Mouse (Mus musculus) limb, embryonic 13.5 days (tissue): ENCODE data around the gene Gimap1. TPM values are rescaled to one million over a fixed set of nuclear protein-coding genes. Genes with fewer than 3 reads are reported as not detected.

Experiments
- ATAC-seq: fragments of 200-750 bp; cut with Nextera tagmentation; 2 replicates; pipeline ENCODE4 v1.8.0; 2017; ENCODE audit warnings: low read depth, moderate number of reproducible peaks, moderate TSS enrichment; ENCODE audit not compliant: low FRiP score
- H3K27ac ChIP-seq: fragments of 300-500 bp; sonication (generic); 2 replicates; pipeline ENCODE4 v1.5.1; 2015; ENCODE audit warnings: inconsistent platforms, mild to moderate bottlenecking, moderate library complexity
- H3K27me3 ChIP-seq: fragments of 300-500 bp; sonication (generic); 2 replicates; pipeline ENCODE4 v1.6.1; 2015; ENCODE audit warnings: mild to moderate bottlenecking, inconsistent platforms
- H3K36me3 ChIP-seq: fragments of 300-500 bp; sonication (generic); 2 replicates; pipeline ENCODE4 v1.6.1; 2015; ENCODE audit warnings: inconsistent platforms, mild to moderate bottlenecking, moderate library complexity
- H3K4me1 ChIP-seq: fragments of 300-500 bp; sonication (generic); 2 replicates; pipeline ENCODE4 v1.6.1; 2015; ENCODE audit warnings: inconsistent platforms
- H3K4me2 ChIP-seq: fragments of 300-500 bp; sonication (generic); replicated peaks from 2 replicates; pipeline ENCODE4 v1.6.1; 2015; ENCODE audit warnings: inconsistent platforms, mild to moderate bottlenecking, moderate library complexity
- H3K4me3 ChIP-seq: fragments of 300-500 bp; sonication (generic); 2 replicates; pipeline ENCODE4 v1.5.1; 2015; ENCODE audit warnings: moderate library complexity, mild to moderate bottlenecking, inconsistent platforms
- H3K9ac ChIP-seq: fragments of 300-500 bp; sonication (generic); 2 replicates; pipeline ENCODE4 v1.6.1; 2015; ENCODE audit warnings: mild to moderate bottlenecking, inconsistent platforms
- H3K9me3 ChIP-seq: fragments of 300-500 bp; sonication (generic); 2 replicates; pipeline ENCODE4 v1.6.1; 2016; ENCODE audit warnings: inconsistent platforms
- WGBS: fragments of 180-500 bp; shearing (Covaris S2); methylation state at CpG from one replicate; pipeline ENCODE4 v1.1.7; 2015; 5-methylcytosine and 5-hydroxymethylcytosine counted together
- polyA plus RNA-seq: library from polyadenylated mRNA; unstranded; fragments of >200 nt; fragmentation: Nextera tagmentation; extraction: Ambion mirVana; gene quantifications from 2 replicates; pipeline ENCODE4 v1.2.1, GENCODE M21; 2015

The Gimap1 gene
- polyA plus RNA-seq, 1 experiment from 2014 or later = 10.4 TPM

DNA sequence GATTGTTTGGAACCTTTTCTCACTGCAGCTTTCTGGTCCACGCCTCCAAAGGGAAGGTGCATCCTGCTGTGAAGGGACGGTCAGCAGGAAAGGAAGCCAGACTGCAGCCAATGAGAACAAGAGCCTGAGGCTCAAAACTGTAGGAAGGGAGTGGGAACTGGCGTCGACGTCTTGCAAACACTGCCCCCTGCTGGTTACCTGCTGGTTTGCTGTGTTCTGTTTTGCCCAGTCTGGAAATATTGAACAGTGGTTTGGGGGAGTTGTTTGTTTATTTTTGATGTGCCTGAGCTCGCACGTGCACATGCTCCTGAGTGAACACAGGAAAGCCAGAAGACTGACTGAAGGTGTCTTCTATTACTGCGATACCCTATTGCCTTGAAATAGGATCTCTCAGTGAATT lies 33.2 kb downstream of the Gimap1 start:
- 10% methylated on average over 8 of the region's 8 CpGs for WGBS

GRCm38 (mm10) chr6:48784406-48784805 lies 45.6 kb downstream of the Gimap1 start:
- H3K36me3 ChIP-seq = no peaks in the 10 kb centered on the region
- H3K4me2 ChIP-seq = no peak overlapping the region
- H3K9me3 ChIP-seq = no peaks in the 10 kb centered on the region
- H3K4me3 ChIP-seq = no peak overlapping the region
- H3K27ac ChIP-seq = no peak overlapping the region
- H3K4me1 ChIP-seq = no peaks in the 10 kb centered on the region
- no peak overlapping the region for H3K9ac ChIP-seq
- H3K27me3 ChIP-seq = no peaks in the 10 kb centered on the region
- ATAC-seq = no peak
- WGBS = 94% methylated on average over 1 of the region's 1 CpGs

More for the DNA sequence above, 33.2 kb downstream of the Gimap1 start:
- no peak overlapping the region for H3K4me2 ChIP-seq
- no peak overlapping the region for H3K4me3 ChIP-seq
- no peaks in the 10 kb centered on the region for H3K36me3 ChIP-seq
- no peak overlapping the region for H3K9ac ChIP-seq
- no peaks in the 10 kb centered on the region for H3K9me3 ChIP-seq
- no peaks in the 10 kb centered on the region for H3K27me3 ChIP-seq
- H3K27ac ChIP-seq = no peak overlapping the region
- H3K4me1 ChIP-seq = no peaks in the 10 kb centered on the region
- ATAC-seq = peak; percentile 59; the same call in 1 of the 2 replicates

GRCm38 (mm10) chr6:48785189-48785588 lies 46.3 kb downstream of the Gimap1 start:
- WGBS = 87% methylated on average over 1 of the region's 1 CpGs

GRCm38 (mm10) chr6:48785601-48786000 lies 46.7 kb downstream of the Gimap1 start:
- 74% methylated on average over 2 of the region's 2 CpGs for WGBS

More at GRCm38 (mm10) chr6:48785189-48785588, 46.3 kb downstream of the Gimap1 start:
- Histone ChIP-seq H3K4me1 (no peaks in the 10 kb centered on the region), H3K4me2 (no peak overlapping the region), H3K36me3 (no peaks in the 10 kb centered on the region), H3K27me3 (no peaks in the 10 kb centered on the region), H3K27ac (no peak overlapping the region), H3K9ac (no peak overlapping the region), H3K4me3 (no peak overlapping the region), H3K9me3 (no peaks in the 10 kb centered on the region)
- no peak for ATAC-seq

GRCm38 (mm10) chr6:48787867-48788266 lies 49.0 kb downstream of the Gimap1 start:
- no peaks in the 10 kb centered on the region for H3K9me3 ChIP-seq
- no peak for ATAC-seq
- WGBS = 83% methylated on average over 2 of the region's 2 CpGs

More at GRCm38 (mm10) chr6:48785601-48786000, 46.7 kb downstream of the Gimap1 start:
- Histone ChIP-seq H3K9ac (no peak overlapping the region), H3K9me3 (no peaks in the 10 kb centered on the region), H3K4me1 (no peaks in the 10 kb centered on the region), H3K27ac (no peak overlapping the region), H3K4me3 (no peak overlapping the region), H3K27me3 (no peaks in the 10 kb centered on the region), H3K36me3 (no peaks in the 10 kb centered on the region), H3K4me2 (no peak overlapping the region)
- ATAC-seq = no peak

More at GRCm38 (mm10) chr6:48787867-48788266, 49.0 kb downstream of the Gimap1 start:
- no peaks in the 10 kb centered on the region for H3K36me3 ChIP-seq
- H3K27ac ChIP-seq = no peak overlapping the region
- no peak overlapping the region for H3K4me2 ChIP-seq
- no peak overlapping the region for H3K4me3 ChIP-seq
- H3K27me3 ChIP-seq = no peaks in the 10 kb centered on the region
- no peak overlapping the region for H3K9ac ChIP-seq
- H3K4me1 ChIP-seq = no peaks in the 10 kb centered on the region

Other genes with a start within 250 kb of the Gimap1 start
- gene Atp6v0e2, start 201.4 kb upstream of the Gimap1 start, polyA plus RNA-seq = 9.2 and 9.3 TPM in 2 replicates
- gene Lrrc61, start 184.3 kb upstream of the Gimap1 start, polyA plus RNA-seq = 6.9 and 11.6 TPM in 2 replicates
- gene Rarres2, start 166.3 kb upstream of the Gimap1 start, polyA plus RNA-seq = 10.3 and 10.9 TPM in 2 replicates
- not detected in 2 replicates for gene Gm45021, start 149.4 kb upstream of the Gimap1 start, polyA plus RNA-seq
- gene Repin1, start 145.2 kb upstream of the Gimap1 start, polyA plus RNA-seq = 30.7 and 34.1 TPM in 2 replicates
- 0.73 TPM in 1 of 2 replicates, not detected in the other for gene Gm44965, start 145.1 kb upstream of the Gimap1 start, polyA plus RNA-seq
- gene Zfp775, start 137.0 kb upstream of the Gimap1 start, polyA plus RNA-seq = 7.2 and 7.7 TPM in 2 replicates
- 0.75 and 0.89 TPM in 2 replicates for gene AI854703, start 112.3 kb upstream of the Gimap1 start, polyA plus RNA-seq
- 0.70 and 0.86 TPM in 2 replicates for gene Gimap8, start 91.8 kb upstream of the Gimap1 start, polyA plus RNA-seq
- 7.0 and 7.7 TPM in 2 replicates for gene Gimap9, start 62.9 kb upstream of the Gimap1 start, polyA plus RNA-seq
- gene Gimap4, start 54.5 kb upstream of the Gimap1 start, polyA plus RNA-seq = 12.5 and 12.9 TPM in 2 replicates
- 18.1 and 18.5 TPM in 2 replicates for gene Gimap6, start 30.8 kb upstream of the Gimap1 start, polyA plus RNA-seq
- gene Gm28053, start 20.4 kb upstream of the Gimap1 start, polyA plus RNA-seq = 0.94 and 2.3 TPM in 2 replicates
- not detected in 2 replicates for gene Gimap7, start 20.4 kb upstream of the Gimap1 start, polyA plus RNA-seq
- 3.0 and 3.4 TPM in 2 replicates for gene Gimap5, start 7.1 kb downstream of the Gimap1 start, polyA plus RNA-seq
- not detected in 2 replicates for gene Gimap3, start 31.8 kb downstream of the Gimap1 start, polyA plus RNA-seq
- gene Tmem176a, start 101.9 kb downstream of the Gimap1 start, polyA plus RNA-seq = 56.6 and 63.0 TPM in 2 replicates
- 224 and 226 TPM in 2 replicates for gene Tmem176b, start 102.4 kb downstream of the Gimap1 start, polyA plus RNA-seq
- gene Aoc1, start 133.8 kb downstream of the Gimap1 start, polyA plus RNA-seq = not detected in 2 replicates
- gene 1600015I10Rik, start 190.8 kb downstream of the Gimap1 start, polyA plus RNA-seq = not detected in 2 replicates
- gene Doxl2, start 235.9 kb downstream of the Gimap1 start, polyA plus RNA-seq = not detected in 2 replicates
- not detected in 2 replicates for gene Svs1, start 247.8 kb downstream of the Gimap1 start, polyA plus RNA-seq